Mouse (Mus musculus) left cerebral cortex, postnatal 36 days (tissue): Measurements from ENCODE around the gene Atp8b2. TPM values are rescaled to one million over a fixed set of nuclear protein-coding genes. Genes with fewer than 3 reads are reported as not detected.

ENCODE experiments used
- DNase-seq, 2 experiments: peaks; one replicate each; pipeline ENCODE4 v3.0.0; 2021 to 2022; ENCODE audit warnings: low spot score in 2 of 2, mixed read lengths in 1 of 2
- intact Hi-C: fragments of 180-260 bp; cut with DNase I; formaldehyde crosslinking; loops from one replicate; pipeline ENCODE4 v1.15.1; 2025
- total RNA-seq, 2 experiments: library from RNA; stranded (reverse); gene quantifications; 2 replicates each; pipeline ENCODE4 v1.2.3; 2021

Gene Atp8b2
- 100 to 1,000 TPM; 108 to 115 TPM for total RNA-seq

DNA sequence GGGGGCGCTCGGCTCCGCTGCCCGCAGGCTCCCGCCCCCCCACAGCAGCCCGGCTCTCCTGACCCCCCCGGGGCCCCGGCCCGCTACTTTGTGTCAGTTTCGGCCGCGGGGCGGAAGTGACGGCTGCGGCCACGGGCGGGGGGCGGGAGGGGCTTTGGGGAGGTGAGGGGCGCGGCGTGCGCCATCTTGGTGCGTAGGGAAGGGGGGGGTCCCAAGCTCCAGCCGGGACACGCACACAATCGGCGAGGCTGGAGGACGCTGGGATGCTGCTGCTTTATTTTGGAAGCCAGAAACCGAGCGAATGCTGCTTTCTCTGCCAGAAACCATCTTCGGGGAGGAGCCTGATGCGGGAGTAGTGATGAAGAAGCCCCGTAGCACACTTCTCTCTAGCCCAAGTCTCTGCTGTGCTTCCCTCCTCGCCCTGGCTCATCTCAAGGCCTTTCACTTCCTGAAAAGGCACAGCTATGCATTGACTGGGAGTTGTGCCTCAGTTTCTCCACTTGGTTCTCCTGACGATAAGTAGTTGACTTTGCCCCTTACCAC lies at the start of gene Atp8b2:
TSS of gene Atp8b2 (minus strand) at position 288 of the 543 bp plus-strand sequence.
- DNase-seq, result peak; percentile 63 to 70
- intact Hi-C loops, result loop anchor here (5.0 kb wide), 3 partner anchors 34 to 114 kb away; partner anchors contain the start of genes 4933434E20Rik, Hax1 and Ubap2l

DNA sequence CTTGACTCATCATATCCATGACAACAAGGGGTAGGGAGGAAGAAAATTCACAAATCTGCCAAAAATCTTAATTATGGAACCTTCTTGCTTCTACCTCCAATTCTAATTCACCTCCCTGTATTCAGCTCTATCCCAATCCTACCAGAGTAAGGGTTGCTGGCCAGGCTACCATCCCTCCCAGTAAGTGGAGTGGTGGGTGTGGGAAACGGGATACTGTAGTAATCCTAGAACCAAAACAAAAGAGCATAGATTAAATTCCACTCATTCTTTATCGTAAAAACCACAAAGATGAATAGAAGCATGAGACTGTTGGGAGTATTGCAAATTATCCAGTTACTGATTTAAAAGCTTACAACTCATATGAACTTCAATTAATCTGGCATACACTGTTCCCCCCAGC lies 47.0 kb upstream of the Atp8b2 start:
- intact Hi-C loops, result no loop called here
- no peak for DNase-seq

DNA sequence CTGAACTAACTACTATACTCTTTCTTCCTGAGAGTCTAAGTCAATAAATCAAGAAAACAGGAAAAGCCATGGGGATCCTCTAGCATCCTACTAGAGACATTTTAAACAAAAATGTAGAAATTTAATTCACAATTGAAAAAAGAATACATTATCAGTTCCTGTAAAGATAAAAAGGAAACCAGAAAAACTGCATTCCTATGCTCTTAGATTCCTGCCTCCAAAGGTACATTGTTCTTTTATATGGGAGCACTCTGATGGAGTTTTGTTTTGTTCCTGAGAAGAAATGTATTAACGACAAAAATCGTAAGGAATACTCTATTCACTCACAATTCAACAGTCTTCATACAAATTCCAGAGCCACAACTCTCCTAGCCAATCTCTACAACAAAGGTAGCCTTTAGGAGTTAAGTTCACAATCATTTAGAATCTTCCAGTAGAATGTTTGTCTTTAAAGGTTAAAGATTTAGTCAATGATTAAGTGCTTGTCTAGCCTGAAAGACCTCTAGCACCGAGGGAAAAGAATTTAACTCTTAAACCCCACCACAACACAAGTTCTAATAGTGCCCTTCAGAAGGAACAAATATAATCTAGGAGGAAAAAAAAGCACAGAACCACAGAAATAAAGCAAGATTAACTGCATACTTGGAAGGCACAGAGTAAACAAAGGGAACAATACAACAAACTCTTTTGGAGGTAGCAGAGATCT lies 40.9 kb upstream of the Atp8b2 start:
- intact Hi-C loops, result no loop called here

DNA sequence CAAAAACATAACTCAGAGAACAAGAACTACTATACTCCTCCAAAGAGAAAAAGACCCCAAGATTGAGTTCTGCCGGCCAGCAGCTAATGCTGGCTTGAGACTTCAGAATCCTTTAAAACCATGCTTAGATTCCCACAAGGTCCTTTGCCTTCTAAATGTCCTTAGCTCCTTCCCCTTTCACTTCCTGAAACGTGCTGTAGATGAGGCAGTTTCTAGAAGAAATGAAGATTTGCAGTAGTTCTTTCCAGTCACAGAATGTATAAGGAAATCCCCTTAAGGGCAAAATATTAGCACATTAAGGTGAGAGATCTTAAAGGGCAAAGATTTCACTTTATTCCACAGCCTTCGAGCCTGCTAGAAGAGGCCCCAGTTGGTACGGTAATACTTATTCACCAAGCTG lies 36.5 kb upstream of the Atp8b2 start:
- intact Hi-C loops, result loop anchor here (5.0 kb wide), 1 partner anchor 38 kb away; the partner anchor contains the start of gene Atp8b2

More for the DNA sequence above, 40.9 kb upstream of the Atp8b2 start:
- DNase-seq, result no peak

DNA sequence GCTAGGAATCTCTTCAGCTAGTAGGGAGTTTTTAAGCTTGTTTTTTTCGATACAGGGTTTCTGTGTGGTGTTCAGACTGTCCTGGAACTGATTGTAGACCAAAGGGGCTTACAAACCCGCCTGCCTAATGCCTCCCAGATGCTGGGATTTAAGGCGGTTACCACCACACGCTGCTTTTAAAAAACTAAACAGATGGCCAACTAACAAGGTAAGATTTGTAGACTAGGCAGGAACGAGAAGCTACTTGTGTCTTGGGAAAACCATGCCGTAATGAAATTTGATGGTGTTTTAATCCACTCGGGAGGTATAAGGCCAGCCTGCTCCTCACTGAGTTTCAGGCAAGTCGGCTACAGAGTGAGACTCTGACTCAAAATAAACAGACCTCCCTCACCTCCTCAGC lies 35.8 kb upstream of the Atp8b2 start:
- peak in 1 of 2 experiments; percentile 19 for DNase-seq
- intact Hi-C loops, result loop anchor here (5.0 kb wide), 1 partner anchor 37 kb away; the partner anchor contains the start of gene Atp8b2

More for the DNA sequence above, 36.5 kb upstream of the Atp8b2 start:
- no peak for DNase-seq

DNA sequence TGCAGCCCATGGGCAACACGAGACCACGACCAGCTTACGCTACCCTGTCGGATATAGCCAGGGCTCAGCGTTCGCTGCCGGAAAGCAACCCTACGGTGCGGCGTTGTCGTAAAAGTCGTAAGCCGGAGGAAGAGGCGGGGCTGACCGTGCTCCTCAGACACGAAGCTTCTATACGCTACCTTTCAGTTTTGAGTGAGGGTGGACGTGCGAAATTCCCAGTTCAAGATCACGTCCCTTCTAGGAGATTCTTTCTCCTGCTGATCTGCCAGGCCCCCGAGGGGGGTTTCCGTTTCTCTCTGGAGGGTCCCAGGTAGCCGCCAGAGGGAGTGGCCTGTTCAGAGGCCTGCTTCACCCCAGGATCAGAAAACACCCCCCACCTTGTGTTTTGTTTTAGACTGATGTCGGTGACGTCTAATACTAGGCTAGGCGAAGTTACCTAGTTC lies 35.3 kb upstream of the Atp8b2 start, which contains the start of gene Hax1:
TSS of gene Hax1 (minus strand) at position 169 of the 443 bp plus-strand sequence.
- DNase-seq, result peak; percentile 93 to 95
- intact Hi-C loops, result loop anchor here (5.0 kb wide), 1 partner anchor 36 kb away; the partner anchor contains the start of gene Atp8b2

DNA sequence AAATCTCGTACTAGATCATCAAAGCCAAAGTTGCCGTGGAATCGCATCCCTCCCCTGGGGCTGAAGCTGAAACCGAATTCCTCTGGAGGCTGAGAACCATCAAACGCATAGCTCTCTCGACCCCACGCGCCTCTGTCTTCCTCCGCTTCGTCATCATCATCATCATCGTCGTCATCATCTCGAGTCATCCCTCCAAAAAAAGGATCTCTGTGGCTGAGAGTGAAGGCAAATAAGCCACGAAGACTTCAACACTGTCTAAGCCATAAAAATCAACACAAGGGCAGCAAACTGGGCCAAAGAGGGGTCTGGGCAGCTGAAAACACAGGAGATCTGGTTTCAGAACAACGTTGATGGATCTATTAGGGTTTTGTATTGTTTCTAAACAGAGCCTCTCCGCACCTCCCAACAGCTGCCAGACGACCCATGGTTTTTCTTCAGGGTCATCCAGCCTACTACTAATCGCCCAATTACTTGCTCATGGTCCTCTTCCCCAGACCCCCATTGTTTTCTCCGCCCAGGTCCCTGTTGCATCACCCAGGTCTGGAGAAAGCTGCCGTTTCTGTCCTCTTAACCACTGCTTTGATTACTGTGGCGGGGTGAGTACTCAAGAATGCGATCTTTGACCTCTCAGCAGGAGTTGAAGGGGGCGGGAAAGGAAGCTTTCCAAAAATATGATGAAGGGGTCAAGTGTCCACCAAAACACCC lies 34.6 kb upstream of the Atp8b2 start:
- DNase-seq, result peak; percentile 29 to 33
- intact Hi-C loops, result loop anchor here (5.0 kb wide), 1 partner anchor 36 kb away; the partner anchor contains the start of gene Atp8b2

DNA sequence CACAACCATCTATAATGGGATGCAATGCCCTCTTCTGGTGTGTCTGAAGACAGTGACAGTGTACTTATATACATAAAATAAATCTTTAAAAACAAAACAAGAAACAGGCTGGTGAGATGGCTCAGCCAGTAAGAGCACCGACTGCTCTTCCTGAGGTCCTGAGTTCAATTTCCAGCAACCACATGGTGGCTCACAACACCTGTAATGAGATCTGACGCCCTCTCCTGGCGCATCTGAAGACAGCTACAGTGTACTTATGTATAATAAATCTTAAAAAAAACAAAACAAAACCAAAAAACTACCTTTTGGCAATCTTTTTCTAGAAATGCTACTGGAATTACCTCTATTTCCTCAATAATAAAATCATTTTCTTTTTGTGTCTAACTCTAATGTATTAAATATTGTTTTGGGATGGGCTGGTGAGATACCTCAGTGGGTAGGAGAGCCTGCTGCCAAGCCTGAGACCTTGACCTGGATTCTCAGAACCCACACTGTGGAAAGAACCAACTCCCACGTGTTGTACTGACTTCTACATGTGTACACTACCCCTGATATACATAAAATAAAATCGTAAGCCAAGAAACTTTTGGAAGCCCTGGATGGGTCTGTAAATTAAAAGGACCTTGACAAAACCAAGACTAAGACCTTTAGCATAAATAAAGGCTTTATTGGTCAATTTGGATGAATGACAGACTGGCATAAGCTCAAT lies 31.7 kb upstream of the Atp8b2 start:
- intact Hi-C loops, result loop anchor here (5.0 kb wide), 1 partner anchor 33 kb away; the partner anchor contains the start of gene Atp8b2

DNA sequence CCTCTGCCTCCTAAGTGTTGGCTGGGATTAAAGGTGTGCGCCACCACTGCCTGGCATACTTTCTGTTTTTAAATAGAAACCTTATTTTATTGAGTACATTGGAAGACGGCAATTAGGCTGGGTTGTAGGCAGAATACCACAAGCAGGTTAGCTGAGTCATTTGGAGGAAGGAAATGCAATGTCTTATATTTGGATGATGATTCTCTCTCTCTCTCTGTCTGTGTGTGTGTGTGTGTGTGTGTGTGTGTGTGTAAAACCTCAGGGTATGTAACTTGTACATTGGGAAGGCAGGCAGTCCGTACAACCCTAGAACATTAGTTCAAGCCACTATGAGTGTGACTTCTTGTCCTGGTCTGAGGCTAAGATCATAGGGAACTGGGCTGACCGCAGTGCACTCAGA lies 24.5 kb upstream of the Atp8b2 start:
- intact Hi-C loops, result no loop called here
- DNase-seq, result no peak

More for the DNA sequence above, 31.7 kb upstream of the Atp8b2 start:
- DNase-seq, result no peak

DNA sequence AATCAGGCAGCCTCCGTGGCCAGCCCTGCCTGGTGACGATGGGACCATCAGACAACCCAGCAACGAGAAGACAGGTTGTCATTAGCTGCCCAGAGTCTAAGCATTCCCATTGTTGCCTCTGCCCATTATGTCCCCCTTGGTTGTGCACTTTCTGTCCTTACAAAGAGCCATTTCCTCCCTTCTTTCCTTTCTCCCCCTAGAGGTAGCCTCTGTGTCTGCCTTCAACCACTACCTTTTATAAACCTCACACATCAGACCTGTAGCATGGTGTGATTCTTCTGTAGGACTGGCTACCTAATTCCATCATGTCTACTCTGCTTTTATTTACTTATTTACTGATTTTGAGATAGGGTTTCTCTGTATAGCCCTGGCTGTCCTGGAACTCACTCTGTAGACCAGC lies 23.9 kb upstream of the Atp8b2 start:
- DNase-seq, result no peak

DNA sequence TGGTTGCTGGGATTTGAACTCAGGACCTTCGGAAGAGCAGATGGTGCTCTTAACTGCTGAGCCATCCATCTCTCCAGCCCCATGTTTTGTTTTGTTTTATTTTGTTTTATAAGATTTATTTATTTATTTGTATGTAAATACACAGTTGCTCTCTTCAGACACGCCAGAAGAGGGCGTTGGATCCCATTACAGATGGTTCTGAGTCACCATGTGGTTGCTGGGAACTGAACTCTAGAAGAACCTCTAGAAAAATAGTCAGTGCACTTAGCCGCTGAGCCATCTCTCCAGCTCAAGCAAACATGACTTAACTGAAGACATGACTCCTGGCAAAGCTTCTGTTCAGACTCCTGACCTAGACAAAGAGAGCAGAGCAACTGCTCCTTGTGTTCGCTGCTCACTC lies 19.1 kb upstream of the Atp8b2 start:
- no peak for DNase-seq
- intact Hi-C loops, result no loop called here

More for the DNA sequence above, 23.9 kb upstream of the Atp8b2 start:
- intact Hi-C loops, result no loop called here

DNA sequence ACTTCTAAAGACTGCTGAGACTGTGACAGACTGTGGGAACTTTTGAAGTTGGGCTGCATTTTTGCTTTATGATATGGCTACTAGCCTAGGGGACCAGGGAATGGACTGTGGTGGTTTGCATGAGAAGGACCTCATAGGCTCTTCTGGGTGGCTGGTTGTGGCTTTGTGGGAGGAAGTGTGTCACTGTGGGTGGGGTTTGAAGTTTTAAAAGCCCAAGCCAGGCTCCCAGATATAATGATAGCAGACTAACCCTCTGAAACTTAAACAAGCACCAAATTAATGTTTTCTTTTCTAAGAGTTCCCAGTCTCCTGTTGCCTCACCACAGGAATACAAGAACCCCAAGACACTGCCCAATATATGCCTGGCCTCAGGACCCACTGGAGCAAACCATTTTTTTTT lies 13.6 kb upstream of the Atp8b2 start:
- intact Hi-C loops, result no loop called here
- no peak for DNase-seq

DNA sequence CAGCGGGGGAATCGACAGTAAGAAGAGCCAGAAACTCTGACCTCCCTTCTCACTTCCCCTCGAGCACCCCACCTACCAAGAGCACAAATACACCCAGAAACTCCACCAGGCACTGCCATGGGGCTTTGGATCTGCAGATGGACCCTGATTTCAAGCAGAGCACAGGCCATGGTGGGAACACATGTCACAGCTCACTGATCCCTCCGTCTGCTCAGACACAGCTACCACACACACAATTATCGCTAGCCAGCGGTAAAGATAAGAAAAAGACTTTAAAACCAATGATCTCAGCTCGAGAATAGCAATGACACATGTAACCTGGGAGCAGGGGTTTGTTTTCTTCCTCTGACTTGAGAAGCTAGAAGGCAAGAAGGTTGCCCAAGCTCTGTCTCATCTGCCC lies 5.2 kb upstream of the Atp8b2 start:
- intact Hi-C loops, result no loop called here
- DNase-seq, result no peak

DNA sequence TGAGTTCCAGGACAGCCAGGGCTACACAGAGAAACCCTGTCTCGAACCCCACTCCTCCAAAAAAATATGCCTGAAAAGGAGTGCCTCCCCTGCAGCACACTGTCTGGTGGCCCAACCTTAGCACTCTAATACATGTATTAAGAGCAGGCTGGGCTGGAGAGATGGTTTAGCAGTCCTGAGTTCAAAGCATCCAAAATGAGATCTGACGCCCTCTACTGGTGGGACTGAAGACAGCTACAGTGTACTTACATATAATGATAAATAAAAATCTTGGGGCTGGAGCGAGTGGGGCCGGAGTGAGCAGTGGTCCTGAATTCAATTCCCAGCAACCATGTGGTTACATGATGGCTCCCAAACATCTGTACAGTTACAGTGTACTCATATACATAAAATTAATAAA lies 3.6 kb upstream of the Atp8b2 start:
- DNase-seq, result no peak
- intact Hi-C loops, result no loop called here

DNA sequence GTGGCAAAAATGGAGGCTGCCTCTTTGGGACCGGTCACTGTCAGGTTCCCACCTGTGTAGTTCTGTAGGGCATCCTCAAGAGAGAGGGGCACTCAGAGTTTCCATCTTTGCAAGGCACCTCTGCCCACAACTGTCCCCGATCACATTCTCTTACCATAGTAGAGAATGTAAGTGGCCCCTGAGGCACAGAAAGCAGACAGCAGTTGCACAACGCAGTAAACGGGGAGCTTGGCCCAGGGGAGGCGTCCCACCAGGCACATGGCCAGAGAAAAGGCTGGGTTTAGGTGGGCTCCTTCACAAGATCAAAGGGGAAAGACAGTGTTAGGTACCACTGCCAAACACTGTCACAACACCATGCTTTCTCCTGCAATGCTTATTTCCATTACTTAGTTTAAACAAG lies 2.7 kb upstream of the Atp8b2 start:
- intact Hi-C loops, result no loop called here
- DNase-seq, result no peak

DNA sequence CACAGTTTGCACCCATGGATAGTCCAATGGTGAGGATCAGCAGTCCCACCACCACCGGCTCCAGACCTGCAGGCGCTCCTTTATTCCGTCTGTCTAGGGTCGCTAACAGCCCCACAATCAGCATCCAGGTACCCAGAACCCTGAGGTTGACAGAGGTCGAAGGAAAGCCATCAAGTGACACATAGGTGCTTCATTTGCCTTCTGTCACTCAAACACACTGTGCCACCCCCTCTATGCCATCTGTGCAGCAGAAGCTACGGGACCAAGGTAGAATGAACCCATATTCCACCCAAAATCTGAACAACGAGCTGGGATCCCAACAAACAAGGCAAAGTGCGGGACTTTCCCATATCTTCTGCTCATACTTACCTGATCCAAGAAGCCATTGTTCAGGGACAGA lies 2.2 kb upstream of the Atp8b2 start:
- no peak for DNase-seq
- intact Hi-C loops, result no loop called here

DNA sequence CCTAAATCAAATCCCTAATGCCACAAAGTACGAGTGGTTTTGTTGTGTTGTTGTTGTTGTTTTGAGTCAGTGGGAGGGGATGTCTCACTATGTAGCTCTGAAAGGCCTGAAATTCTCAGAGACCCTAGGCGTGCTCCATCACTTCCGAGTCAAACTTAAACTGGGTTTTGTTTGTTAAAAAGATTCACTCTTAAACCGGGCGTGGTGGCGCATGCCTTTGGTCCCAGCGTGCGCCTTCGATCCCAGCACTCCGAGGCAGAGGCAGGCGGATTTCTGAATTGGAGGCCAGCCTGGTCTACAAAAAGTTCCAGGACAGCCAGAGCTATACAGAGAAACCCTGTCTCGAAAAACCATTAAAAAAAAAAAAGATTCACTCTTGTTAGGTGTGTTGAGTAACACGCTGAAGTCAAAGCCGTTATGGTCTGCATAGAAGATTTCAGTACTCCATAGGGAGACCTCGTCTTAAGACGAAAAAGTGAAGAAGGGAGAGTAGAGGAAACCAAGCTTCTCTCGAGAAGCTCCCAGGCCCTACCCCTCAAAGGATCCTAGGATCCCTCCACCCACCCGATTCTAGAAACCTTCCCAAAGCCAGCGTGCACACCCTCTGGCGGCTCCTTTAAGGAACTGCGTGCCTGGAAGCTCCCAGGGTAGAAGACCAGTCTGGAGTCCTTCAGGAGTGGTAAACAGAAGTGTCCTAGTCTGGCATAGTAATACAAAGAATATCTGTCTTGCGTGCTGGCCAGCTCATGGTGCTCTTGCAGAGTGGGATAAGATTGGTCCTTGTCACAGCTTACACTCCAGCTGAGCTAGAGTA lies 825 bp upstream of the Atp8b2 start:
- intact Hi-C loops, result loop anchor here (5.0 kb wide), 3 partner anchors 33 to 113 kb away; partner anchors contain the start of genes 4933434E20Rik, Hax1 and Ubap2l
- peak; percentile 57 to 64 for DNase-seq

DNA sequence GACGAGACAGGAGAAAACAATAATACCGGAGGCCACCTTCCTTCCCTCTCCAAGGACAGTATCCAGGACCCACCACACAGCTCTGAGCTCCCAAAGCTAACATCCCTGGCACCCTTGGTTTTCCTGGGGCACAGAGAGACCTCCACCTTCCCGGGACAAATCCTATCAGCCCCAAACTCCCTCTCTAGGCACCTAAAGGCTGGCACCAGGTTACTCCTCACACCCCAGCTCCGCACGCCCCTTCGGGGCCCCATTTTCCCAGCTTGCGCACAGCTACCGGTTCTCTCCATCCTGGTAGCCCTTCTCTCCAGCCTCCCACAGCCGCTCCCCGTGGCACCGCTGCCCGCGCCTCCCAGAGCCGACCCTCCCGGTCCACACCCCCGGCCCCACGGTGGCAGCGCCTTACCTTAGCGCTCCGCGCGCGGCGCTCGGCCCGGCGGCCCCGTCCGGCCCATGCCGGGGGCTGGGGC lies 522 bp downstream of the Atp8b2 start:
- DNase-seq, result peak; percentile 42 to 52
- intact Hi-C loops, result loop anchor here (5.0 kb wide), 3 partner anchors 35 to 115 kb away; partner anchors contain the start of genes 4933434E20Rik, Hax1 and Ubap2l
